Mouse (Mus musculus): ENCODE data around the gene Elf1. TPM values are rescaled to one million over a fixed set of nuclear protein-coding genes. Genes with fewer than 3 reads are reported as not detected.

Elf1 gene
- total RNA-seq, 2 experiments from 2014 or later, result 4.8 to 5.0 TPM

DNA sequence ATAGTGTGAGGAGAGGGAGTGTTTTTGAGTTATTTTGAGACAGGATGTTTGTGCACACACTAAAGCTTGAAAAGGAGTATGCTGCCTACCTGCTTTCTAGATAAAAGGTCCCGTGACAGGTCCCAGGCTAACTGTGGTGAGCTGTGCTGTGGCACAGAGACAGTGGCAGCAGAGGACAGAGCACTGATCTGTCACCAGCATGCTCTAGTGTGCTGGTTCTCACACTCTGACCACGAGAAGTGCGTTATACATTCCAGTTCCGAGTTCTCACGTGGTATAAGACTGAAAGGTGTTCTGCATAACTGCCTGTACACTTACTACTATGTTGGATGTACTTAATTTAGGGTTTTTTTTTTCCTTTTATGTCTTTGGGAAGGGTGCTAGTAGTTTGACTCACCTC, 56.5 kb downstream of the Elf1 start:
- DNase-seq (ENCODE audit: extremely low spot score in 1 of 2, low spot score in 2 of 2), result no peak
- intact Hi-C loops (cut with DNase I), result no loop called here

DNA sequence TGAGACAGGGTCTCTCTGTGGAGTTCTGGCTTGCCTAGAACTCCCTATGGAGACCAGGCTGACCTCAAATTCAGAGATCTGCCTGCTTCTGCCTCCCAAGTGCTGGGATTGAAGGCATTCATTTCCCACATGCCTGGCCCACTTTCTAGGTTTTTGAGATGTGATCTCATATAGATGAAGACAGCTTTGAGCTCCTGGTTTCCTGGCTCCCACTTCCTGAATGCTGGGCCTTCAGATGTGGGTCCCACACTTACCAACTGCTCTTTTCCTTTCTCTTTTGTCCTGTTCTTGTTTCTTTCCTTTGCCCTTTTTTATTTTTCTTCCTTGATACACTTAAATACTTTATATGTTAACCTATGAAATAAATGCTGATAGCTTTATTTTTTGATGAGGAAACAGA, 56.9 kb downstream of the Elf1 start:
- intact Hi-C loops (cut with DNase I), result no loop called here
- DNase-seq (ENCODE audit: extremely low spot score in 1 of 2, low spot score in 2 of 2), result no peak

- no peak for DNase-seq (ENCODE audit: extremely low spot score in 1 of 2, low spot score in 2 of 2)
- intact Hi-C loops (cut with DNase I), result no loop called here
Observed at GRCm38 (mm10) chr14:79541606-79542005, 60.6 kb downstream of the Elf1 start.

DNA sequence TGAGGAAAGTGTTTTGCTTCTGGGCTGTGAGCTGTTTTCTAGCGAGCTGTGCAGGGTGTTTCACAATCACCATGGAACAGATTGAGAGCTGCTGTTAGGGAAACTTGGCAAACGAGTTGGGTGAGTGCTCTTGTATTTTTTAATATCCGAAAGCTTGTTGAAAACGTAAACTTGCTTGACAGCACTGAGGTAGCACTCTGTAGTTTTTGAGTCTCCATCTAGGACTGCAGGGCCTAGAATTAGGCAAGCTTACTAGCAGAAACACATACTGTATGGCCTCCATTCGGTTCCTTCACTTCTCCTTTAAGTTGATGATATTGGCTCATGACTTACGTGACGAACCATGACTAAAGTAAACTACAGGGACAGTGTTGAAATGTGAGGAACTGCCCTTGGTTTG, 68.3 kb downstream of the Elf1 start:
- DNase-seq (ENCODE audit: extremely low spot score in 1 of 2, low spot score in 2 of 2), result no peak
- intact Hi-C loops (cut with DNase I), result no loop called here

DNA sequence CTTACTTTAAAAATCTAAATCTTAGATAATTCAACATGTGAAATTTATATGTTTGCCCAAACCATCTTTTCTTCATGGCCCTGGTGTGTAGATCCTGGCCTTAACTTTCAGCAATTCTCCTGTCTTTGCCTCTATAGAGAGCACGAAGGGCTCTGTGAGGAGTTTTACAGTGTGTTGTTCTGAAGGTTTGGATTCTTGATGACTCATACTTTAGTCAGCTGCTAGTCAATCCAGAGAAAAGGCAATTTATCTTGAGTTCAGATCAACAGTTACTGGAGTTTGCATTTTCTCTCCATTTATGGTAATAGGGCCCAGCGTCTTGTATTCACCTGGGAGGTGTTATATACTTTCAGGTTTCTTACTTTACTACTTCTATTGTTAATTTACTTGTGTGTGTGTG, 70.9 kb downstream of the Elf1 start:
- DNase-seq (ENCODE audit: extremely low spot score in 1 of 2, low spot score in 2 of 2), result no peak
- intact Hi-C loops (cut with DNase I), result loop anchor here (5.0 kb wide), 1 partner anchor 50 kb away; no protein-coding TSS in a partner anchor

GRCm38 (mm10) chr14:79552854-79553253, 71.9 kb downstream of the Elf1 start:
- intact Hi-C loops (cut with DNase I), result loop anchor here (5.0 kb wide), 1 partner anchor 51 kb away; no protein-coding TSS in a partner anchor
- DNase-seq (ENCODE audit: extremely low spot score in 1 of 2, low spot score in 2 of 2), result no peak

DNA sequence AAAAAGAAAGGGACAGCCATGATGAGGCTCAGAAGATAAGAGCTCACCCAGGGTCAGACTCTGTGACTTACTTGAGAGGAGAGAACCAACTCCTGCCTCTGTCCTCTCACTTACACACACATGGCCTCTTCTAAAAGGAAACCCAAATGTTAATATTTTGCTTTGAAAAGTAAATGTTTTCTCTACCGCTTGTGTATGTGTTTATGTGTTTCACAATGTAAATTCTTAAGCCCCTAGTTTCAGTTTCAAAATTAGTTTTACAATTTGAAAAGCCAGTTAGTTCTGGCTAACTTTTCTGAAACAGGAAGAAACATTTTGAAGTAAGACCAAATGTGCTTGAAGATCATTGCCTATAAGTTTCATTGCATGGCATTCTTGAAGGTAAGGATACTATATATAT, 76.8 kb downstream of the Elf1 start:
- DNase-seq (ENCODE audit: extremely low spot score in 1 of 2, low spot score in 2 of 2), result no peak
- intact Hi-C loops (cut with DNase I), result no loop called here

DNA sequence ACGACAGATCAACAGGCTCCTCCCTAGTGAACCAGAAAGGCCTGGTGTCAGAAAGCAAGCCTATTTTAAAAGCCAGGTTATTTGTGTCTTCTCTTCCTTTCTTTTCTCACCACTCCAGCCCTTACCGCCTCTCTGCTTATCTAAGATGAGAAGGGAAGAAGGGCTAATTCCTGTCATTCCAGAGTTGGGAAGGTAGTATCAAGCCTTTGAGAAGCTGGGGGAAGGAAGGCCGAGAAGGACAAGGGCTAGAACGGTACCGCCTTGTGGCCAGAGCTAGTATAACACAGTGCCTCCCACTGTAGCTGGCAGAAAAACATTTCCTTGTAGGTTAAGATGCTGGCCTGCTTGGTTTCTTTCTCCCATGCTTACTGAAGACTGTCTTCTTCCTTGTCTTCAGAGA, 81.8 kb downstream of the Elf1 start:
- peak in 1 of 2 experiments; percentile 63 for DNase-seq (ENCODE audit: extremely low spot score in 1 of 2, low spot score in 2 of 2)

DNA sequence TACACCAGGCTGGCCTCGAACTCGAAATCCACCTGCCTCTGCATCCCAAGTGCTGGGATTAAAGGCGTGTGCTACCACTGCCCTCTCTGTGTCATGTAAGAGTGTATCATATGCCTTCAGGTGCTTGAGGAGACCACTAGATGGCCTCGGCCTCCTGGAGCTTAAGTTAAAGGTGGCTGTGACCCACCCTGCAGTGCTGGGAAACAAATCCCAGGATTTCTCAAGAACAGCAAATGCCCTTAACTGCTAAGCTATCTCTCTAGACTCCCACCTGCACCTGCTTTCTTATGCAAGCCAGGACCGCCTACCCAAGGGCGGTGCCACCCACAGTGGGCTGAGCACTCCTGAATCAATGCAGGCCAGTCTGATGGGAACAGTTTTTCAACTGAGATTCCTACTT, 83.8 kb downstream of the Elf1 start:
- intact Hi-C loops (cut with DNase I), result loop anchor here (5.0 kb wide), 1 partner anchor 82 kb away; the partner anchor contains the start of genes Elf1 and Wbp4
- no peak for DNase-seq (ENCODE audit: extremely low spot score in 1 of 2, low spot score in 2 of 2)

More for the DNA sequence above, 81.8 kb downstream of the Elf1 start:
- intact Hi-C loops (cut with DNase I), result loop anchor here (5.0 kb wide), 1 partner anchor 80 kb away; the partner anchor contains the start of genes Elf1 and Wbp4

- DNase-seq (ENCODE audit: extremely low spot score in 1 of 2, low spot score in 2 of 2), result no peak
- intact Hi-C loops (cut with DNase I), result no loop called here
Observed at GRCm38 (mm10) chr14:79573482-79574191, 92.6 kb downstream of the Elf1 start.

GRCm38 (mm10) chr14:79574361-79574760, 93.4 kb downstream of the Elf1 start:
- DNase-seq (ENCODE audit: extremely low spot score in 1 of 2, low spot score in 2 of 2), result no peak
- intact Hi-C loops (cut with DNase I), result no loop called here

DNA sequence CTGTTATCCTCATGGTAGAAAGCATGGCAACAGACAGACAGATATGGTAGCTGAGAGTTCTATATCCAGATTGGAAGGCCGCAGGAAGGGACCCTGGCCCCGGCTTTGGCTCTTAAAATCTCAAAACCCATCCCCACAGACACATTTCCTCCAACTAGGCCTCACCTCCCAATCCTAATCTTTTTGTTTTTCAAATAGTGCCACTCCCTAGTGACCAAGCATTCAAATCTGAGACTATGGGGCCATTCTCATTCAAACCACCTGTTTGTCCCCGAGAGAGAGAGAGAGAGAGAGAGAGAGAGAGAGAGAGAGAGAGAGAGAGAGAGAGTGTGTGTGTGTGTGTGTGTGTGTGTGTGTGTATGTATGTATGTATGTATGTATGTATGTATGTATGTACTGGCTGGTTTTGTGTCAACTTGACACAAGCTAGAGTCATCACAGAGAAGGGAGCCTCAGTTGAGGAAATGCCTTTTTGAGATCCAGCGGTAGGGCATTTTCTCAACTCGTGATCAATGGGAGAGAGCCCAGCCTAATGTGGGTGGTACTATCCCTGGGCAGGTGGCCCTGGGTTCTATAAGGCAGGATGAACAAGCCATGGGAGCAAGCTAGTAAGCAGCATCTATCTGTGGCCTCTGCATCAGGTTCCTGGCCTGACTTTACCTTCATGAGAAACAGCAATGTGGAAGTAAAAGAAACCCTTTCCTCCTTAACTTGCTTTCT, 102.7 kb downstream of the Elf1 start:
- no peak for DNase-seq (ENCODE audit: extremely low spot score in 1 of 2, low spot score in 2 of 2)
- intact Hi-C loops (cut with DNase I), result no loop called here

DNA sequence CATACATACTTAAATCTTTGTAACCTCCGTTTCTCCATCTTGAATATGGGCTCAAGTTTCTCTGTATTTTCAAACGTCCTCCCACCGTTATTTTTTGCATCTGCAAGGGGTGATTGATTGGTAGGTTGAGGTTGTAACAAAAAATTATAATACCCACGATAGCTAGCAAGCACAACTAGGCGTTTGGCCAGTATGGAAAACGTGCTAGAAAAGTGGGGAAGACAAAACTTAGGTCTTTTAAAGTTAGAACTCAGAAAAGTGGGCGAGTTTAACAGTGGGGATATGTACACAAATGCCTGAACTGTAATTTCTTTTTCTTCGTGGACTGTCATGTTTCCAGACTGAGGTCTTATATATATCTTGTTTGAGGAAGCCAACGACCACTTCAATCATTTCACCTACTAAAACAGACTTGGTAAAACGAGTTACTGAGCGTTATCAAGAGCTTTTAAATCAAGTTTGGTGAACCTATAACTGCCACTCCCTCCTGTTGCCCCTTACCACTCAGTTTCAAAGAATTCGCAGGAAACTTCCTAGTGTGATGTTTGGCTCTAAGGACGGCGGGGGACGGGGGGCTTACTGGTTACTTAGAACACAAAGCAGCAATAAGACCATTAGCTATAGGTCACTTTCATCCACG, 105.6 kb downstream of the Elf1 start:
- intact Hi-C loops (cut with DNase I), result loop anchor here (5.0 kb wide), 1 partner anchor 104 kb away; the partner anchor contains the start of genes Elf1 and Wbp4

GRCm38 (mm10) chr14:79587139-79587851, 106.3 kb downstream of the Elf1 start, which contains the start of gene Sugt1:
Gene Sugt1 (plus strand): TSS chr14:79587691.
- intact Hi-C loops (cut with DNase I), result loop anchor here (5.0 kb wide), 1 partner anchor 105 kb away; the partner anchor contains the start of genes Elf1 and Wbp4

More for the DNA sequence above, 105.6 kb downstream of the Elf1 start:
- no peak for DNase-seq (ENCODE audit: extremely low spot score in 1 of 2, low spot score in 2 of 2)

GRCm38 (mm10) chr14:79587852-79588229, 106.8 kb downstream of the Elf1 start:
- intact Hi-C loops (cut with DNase I), result loop anchor here (5.0 kb wide), 1 partner anchor 106 kb away; the partner anchor contains the start of genes Elf1 and Wbp4
- no peak for DNase-seq (ENCODE audit: extremely low spot score in 1 of 2, low spot score in 2 of 2)

More at GRCm38 (mm10) chr14:79587139-79587851, 106.3 kb downstream of the Elf1 start, which contains the start of gene Sugt1:
- peak; percentile 97 to 98 for DNase-seq (ENCODE audit: extremely low spot score in 1 of 2, low spot score in 2 of 2)

DNA sequence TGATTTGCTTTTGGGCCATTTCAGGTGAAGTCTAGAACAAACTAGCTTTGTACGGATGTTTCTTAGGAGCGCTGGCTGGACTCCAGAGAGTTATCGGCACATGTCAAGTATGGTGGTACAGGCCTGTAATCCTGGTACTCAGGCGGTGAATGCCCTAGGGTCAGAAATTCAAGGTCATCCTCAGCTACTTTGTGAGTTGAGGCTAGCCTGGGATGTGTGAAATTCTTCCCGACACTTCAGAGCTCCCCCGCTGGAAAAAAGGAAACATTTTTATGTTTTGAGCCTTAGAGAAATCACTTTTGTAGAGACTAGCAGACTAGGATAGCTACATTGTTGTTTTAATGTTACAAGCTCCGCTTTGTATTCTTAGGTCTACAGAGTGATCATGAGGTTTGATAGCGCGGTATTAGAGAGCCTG, 107.5 kb downstream of the Elf1 start:
- no peak for DNase-seq (ENCODE audit: extremely low spot score in 1 of 2, low spot score in 2 of 2)
- intact Hi-C loops (cut with DNase I), result loop anchor here (5.0 kb wide), 1 partner anchor 106 kb away; the partner anchor contains the start of genes Elf1 and Wbp4

GRCm38 (mm10) chr14:79589401-79589800, 108.4 kb downstream of the Elf1 start:
- intact Hi-C loops (cut with DNase I), result loop anchor here (5.0 kb wide), 1 partner anchor 107 kb away; the partner anchor contains the start of genes Elf1 and Wbp4
- no peak for DNase-seq (ENCODE audit: extremely low spot score in 1 of 2, low spot score in 2 of 2)

GRCm38 (mm10) chr14:79590916-79591315, 109.9 kb downstream of the Elf1 start:
- intact Hi-C loops (cut with DNase I), result no loop called here
- DNase-seq (ENCODE audit: extremely low spot score in 1 of 2, low spot score in 2 of 2), result no peak

Data from left cerebral cortex, postnatal 10 days (tissue).